Mouse (Mus musculus) liver, embryonic 14.5 days (tissue): ENCODE measurements around the gene Ndufc2.

ENCODE experiments used
- CTCF ChIP-seq: IDR thresholded peaks from 2 replicates; pipeline ENCODE4 v1.5.1; 2016; ENCODE audit warnings: antibody characterized with exemption, low read depth, control low read depth
- EP300 ChIP-seq: IDR thresholded peaks from 2 replicates; pipeline ENCODE4 v1.6.1; 2016; ENCODE audit warnings: antibody characterized with exemption, low read depth

GRCm38 (mm10) chr7:97398943-97399342, 860 bp upstream of the Ndufc2 start:
- TF ChIP-seq CTCF (no peak), EP300 (no peak)
